Mouse (Mus musculus) bone marrow macrophage, adult 2 months (primary cell): ENCODE data around the gene AI481877. TPM values are rescaled to one million over a fixed set of nuclear protein-coding genes. Genes with fewer than 3 reads are reported as not detected.

Experiments
- H3K27ac ChIP-seq: 2 replicates; pipeline ENCODE4 v1.5.1; 2012; ENCODE audit warnings: low read depth, low read length; ENCODE audit not compliant: insufficient read depth
- H3K4me1 ChIP-seq: 2 replicates; pipeline ENCODE4 v1.6.1; 2012; ENCODE audit warnings: low read length; ENCODE audit not compliant: control insufficient read depth, insufficient read depth
- H3K4me3 ChIP-seq: 2 replicates; pipeline ENCODE4 v1.5.1; 2012; ENCODE audit warnings: mild to moderate bottlenecking, low read length, moderate library complexity; ENCODE audit not compliant: insufficient read depth
- CTCF ChIP-seq: IDR thresholded peaks from 2 replicates; pipeline ENCODE4 v1.5.1; 2012; ENCODE audit warnings: low read depth, mild to moderate bottlenecking, low read length, moderate library complexity
- POLR2A ChIP-seq: IDR thresholded peaks from 2 replicates; pipeline ENCODE4 v1.6.1; 2012; ENCODE audit warnings: mild to moderate bottlenecking, low read depth, low read length, borderline replicate concordance
- polyA plus RNA-seq: library from polyadenylated mRNA; stranded (reverse); fragments of >200 nt; gene quantifications from 2 replicates; pipeline ENCODE4 v1.2.4, GENCODE M21; 2012; ENCODE audit not compliant: missing spikeins, insufficient read depth, insufficient read length

Gene AI481877
- polyA plus RNA-seq, 1 experiment = not detected

DNA sequence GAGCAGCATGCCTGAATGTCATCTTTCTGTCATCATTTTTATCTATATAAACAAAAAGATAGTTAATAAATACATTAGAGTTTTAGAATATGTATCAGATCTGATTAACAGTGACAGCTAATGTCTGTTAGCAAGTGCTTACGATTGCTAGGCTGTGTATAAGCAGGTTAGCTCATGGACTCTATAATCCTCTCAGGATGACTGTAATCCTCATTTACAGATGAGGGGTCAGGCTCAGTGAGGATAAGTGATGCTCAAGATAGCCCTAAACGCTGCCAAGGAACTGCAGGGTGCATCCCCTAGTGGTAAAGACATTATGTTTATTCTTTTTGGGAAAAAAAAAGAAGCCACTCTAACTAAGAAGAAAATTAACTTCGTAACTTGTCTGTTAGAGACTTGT is 69.5 kb downstream of the AI481877 start:
- H3K4me1 ChIP-seq = no peaks in the 10 kb centered on the region
- no peak overlapping the region for H3K27ac ChIP-seq
- no peak overlapping the region for H3K4me3 ChIP-seq
- no peak for TF ChIP-seq POLR2A
- TF ChIP-seq CTCF = no peak

DNA sequence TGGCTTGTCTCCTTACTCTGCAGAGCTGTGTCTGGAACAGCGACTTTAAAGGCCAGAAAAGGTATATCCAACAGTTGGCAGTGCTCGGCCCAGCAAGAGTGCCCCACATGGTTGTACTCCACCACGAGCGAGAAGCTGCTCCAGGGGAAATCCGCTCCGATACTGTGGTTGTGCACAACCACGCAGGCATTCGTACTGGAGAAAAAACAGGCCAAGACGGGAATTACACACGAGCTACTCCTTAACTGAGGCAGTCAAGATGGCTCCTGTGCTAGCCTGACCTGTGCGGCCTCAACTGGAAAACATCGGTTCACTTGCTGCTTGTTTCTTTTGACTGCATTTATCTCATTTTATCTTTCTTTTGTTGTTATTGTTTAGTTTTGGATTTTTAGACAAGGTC is 76.3 kb downstream of the AI481877 start:
- TF ChIP-seq POLR2A (no peak), CTCF (no peak)
- Histone ChIP-seq H3K4me3 (no peak overlapping the region), H3K4me1 (peaks cover 3% of the 10 kb centered on the region; the same call in 1 of the 2 replicates), H3K27ac (no peak overlapping the region)

DNA sequence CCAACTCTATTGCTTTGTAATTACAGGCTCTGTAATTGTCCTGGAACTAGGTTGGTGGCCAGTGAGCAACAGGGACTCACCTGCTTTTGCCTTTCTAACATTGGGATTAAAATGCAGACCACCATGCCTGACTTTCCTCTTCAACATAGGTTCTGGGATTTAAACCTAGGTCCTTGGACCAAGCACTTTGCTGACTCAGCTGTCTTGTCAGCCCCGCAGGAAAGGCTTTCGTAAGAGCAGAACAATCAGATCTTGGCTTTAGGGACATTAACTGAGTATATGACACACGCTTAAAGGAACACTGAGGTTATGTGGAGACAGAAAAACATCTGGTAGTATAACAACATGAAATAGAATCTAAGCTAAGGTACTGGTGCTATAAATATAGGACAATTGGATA is 80.9 kb downstream of the AI481877 start:
- Histone ChIP-seq H3K4me3 (no peak overlapping the region), H3K4me1 (peaks cover 3% of the 10 kb centered on the region; the same call in 1 of the 2 replicates), H3K27ac (no peak overlapping the region)
- TF ChIP-seq CTCF = no peak

DNA sequence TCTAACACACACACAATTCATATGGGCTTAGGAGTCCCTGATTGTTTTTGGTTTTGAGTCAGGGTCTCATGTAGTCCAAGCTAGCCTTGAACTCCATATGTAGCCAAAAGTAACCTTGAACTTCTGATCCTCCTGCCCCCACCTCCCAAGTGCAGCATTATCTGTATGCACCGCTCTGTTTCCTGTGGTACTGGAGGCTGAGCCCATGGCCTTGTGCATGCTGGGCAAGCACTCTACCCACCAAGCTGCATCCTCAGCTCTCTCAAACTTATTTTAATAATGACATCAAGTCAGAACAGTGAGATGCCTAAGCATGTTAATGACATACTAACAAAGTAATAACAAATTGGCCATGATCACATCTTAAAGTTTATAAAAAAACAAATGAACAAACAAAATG is 87.7 kb downstream of the AI481877 start:
- no peak for TF ChIP-seq CTCF
- no peak for TF ChIP-seq POLR2A
- H3K4me3 ChIP-seq = no peak overlapping the region
- H3K27ac ChIP-seq = no peak overlapping the region
- H3K4me1 ChIP-seq = peaks cover 4% of the 10 kb centered on the region

DNA sequence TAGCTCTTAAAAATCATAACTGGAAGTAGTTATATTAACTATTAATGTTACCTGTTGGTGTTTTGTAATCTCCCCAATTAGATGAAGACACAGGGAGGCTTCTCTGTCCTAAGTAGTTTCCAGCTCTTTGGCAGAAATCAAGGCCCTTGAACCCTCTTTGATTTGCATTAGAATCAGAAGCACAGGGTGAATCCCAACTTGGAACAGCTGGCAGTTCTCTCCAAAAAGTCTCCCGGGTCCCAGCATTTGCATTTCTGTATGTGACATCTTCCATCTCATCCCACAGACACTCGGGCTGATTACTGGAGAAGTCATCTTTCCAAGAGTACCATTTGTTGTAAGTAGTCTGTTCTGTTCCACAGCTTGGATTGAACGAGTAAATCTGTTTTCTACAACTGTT is 91.6 kb downstream of the AI481877 start:
- no peak for TF ChIP-seq CTCF
- no peak for TF ChIP-seq POLR2A
- no peak overlapping the region for H3K4me3 ChIP-seq
- peaks cover 4% of the 10 kb centered on the region for H3K4me1 ChIP-seq
- H3K27ac ChIP-seq = no peak overlapping the region

DNA sequence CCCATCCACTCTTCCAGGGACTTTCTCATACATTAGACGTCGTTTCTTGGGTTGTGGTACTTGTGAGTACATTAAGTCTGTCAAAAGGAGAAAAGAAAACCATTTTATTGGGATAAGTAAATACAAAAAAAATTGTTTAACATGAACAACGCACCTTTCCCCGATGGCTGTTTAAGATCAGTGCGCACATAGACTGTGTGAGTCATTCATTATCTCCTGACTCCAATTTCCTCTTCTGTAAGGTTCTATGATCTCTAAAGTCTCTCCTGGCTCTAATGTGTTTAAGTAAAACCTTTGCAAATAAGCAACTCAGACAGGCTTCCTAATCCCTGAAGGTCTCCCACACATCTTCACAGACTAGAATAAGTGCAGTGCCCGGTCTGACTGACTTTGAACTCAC is 94.9 kb downstream of the AI481877 start:
- Histone ChIP-seq H3K4me3 (no peak overlapping the region), H3K4me1 (peaks cover 15% of the 10 kb centered on the region), H3K27ac (no peak overlapping the region)
- no peak for TF ChIP-seq CTCF

DNA sequence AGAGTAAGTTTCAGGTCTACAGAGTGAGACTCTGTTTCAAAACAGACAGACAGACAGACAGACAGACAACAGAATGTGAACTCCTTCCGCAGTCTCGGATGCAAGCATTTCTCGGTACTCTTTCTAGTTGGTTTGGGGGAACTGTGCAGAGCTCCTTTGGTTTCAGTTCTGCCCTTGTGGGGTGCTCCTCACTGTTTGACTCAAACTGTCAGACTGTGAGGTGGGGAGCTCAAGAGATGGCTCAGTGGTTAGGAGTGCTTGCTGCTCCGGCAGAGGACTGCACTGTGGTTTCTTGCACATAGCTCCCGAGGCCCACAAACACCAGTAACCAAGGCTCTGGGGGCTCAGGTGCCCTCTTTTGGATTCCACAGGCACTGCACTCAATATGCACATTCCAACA is 95.7 kb downstream of the AI481877 start:
- peaks cover 15% of the 10 kb centered on the region for H3K4me1 ChIP-seq
- H3K4me3 ChIP-seq = no peak overlapping the region

DNA sequence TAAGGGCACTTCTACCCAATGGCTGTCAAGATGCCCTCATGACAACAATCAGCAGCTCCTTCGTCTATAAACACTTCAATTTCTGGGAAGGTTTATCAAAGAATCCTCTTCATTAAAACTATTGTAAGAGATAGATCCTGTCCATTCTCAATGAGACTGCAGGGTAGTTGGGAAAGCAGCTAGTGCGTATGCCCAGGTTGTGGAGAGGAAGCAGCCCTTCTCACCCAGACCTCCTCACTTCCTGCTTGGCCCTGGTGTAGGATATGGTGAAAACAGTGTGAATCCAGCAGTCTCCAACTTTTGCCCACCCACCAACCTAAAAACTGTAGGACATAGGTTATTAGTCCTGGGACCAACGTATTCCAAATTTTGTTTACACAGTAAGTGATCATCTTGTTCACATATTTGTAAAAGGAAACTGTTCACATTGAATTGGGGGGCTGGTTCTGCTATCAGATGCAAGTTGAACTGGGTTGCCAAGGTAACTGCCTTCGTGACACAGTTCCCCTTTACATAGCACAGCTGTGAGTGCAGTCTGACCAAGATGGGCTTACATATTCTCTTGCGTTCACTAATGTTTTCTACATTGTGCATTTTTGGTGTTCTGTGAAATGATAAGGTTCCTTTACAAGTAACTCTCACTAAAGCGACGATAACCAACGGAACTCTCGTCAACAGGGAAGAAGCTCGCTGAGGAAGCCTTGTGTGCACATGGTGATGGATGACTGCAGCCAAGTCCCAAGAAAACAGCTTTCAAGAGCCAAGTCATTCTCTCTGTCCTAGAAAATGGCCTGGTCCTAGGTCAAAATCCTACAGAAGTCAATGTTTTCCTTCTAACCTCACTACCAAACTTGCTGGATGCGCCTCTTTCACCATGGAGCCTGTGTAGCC is 98.1 kb downstream of the AI481877 start:
- Histone ChIP-seq H3K4me3 (no peak overlapping the region), H3K4me1 (peaks cover 21% of the 10 kb centered on the region), H3K27ac (no peak overlapping the region)
- TF ChIP-seq POLR2A (no peak), CTCF (no peak)

More for the DNA sequence above, 95.7 kb downstream of the AI481877 start:
- H3K27ac ChIP-seq = no peak overlapping the region
- no peak for TF ChIP-seq CTCF
- TF ChIP-seq POLR2A = no peak

DNA sequence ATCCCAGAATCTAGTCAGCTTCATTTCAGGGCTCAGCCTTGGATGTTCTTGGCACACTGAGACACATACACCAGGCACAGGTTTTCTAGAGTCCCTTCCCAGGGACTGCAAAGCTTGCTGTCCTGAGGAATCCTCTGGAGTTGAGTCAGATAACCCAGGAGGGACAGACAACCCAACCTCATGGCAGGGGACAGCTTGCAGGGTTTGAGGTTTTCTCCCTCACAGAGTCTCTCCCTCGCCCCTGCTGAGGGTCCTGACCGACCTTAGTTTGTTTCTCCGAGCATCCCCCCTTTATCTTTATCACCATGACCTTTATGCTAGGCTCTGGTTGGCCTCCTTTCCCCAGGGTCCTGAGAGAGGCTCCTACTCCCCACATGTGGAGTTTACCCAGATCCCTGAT is 101.3 kb downstream of the AI481877 start:
- Histone ChIP-seq H3K27ac (no peak overlapping the region), H3K4me3 (no peak overlapping the region), H3K4me1 (peaks cover 21% of the 10 kb centered on the region)
- no peak for TF ChIP-seq CTCF
- no peak for TF ChIP-seq POLR2A

DNA sequence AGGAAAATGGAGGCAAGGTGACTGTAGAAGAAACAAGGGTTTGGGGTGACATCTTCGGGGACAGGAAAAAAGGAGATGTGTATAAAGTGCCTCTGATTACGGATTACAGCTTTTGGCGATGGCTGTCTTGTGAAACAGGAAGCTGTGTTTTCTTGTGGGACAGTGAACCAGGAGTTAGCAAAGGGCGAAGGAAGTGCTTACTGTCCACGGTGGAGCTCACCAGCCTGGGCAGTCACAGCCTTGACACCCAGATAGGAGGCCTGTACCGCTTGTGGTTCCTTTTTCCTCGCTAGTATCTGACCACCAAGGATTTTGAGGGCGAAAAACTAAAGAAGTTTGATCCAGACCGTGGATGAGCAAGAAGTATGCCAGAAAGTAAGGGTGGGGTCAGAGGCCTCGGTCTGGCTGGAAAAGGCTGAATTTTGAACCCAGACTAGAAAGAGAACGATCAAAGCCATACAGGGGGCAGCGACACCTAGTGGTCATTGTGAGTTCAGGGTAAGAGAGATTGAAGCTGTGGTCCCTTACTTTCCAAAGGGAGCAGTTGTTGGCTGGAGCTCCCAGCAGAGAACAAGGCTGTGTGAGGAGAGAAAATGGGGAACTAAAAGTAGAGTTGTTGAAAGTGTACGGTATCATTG is 102.2 kb downstream of the AI481877 start:
- H3K4me1 ChIP-seq = peaks cover 21% of the 10 kb centered on the region
- peak overlapping the region; percentile 74 for H3K4me3 ChIP-seq
- peak overlapping the region; percentile 88 for H3K27ac ChIP-seq
- no peak for TF ChIP-seq POLR2A
- peak; percentile 97 for TF ChIP-seq CTCF
